Mouse (Mus musculus) embryonic facial prominence, embryonic 11.5 days (tissue): Measurements from ENCODE around the gene Nfil3. TPM values are rescaled to one million over a fixed set of nuclear protein-coding genes. Genes with fewer than 3 reads are reported as not detected.

Experiments used
- ATAC-seq: fragments of 200-750 bp; cut with Nextera tagmentation; replicated peaks from 2 replicates; pipeline ENCODE4 v1.8.0; 2017; ENCODE audit warnings: low read depth; ENCODE audit not compliant: insufficient number of reproducible peaks, low FRiP score, low TSS enrichment
- DNase-seq: peaks from one replicate; pipeline ENCODE4 v3.0.0-alpha.2; 2015; ENCODE audit warnings: low spot score
- H3K27ac ChIP-seq: fragments of 300-500 bp; sonication (generic); replicated peaks from 2 replicates; pipeline ENCODE4 v1.5.1; 2014; ENCODE audit warnings: mild to moderate bottlenecking, low read depth, low read length, control low read depth
- H3K27me3 ChIP-seq: fragments of 300-500 bp; sonication (generic); 2 replicates; pipeline ENCODE4 v1.6.1; 2014; ENCODE audit warnings: mild to moderate bottlenecking, low read length, moderate library complexity, mixed read lengths; ENCODE audit not compliant: control insufficient read depth, insufficient read depth
- H3K36me3 ChIP-seq: fragments of 300-500 bp; sonication (generic); replicated peaks from 2 replicates; pipeline ENCODE4 v1.6.1; 2014; ENCODE audit warnings: low read depth, mild to moderate bottlenecking, low read length, moderate library complexity, mixed read lengths; ENCODE audit not compliant: control insufficient read depth, insufficient read depth
- H3K4me1 ChIP-seq: fragments of 300-500 bp; sonication (generic); 2 replicates; pipeline ENCODE4 v1.6.1; 2014; ENCODE audit warnings: low read length, mixed read lengths; ENCODE audit not compliant: control insufficient read depth, insufficient read depth
- H3K4me2 ChIP-seq: fragments of 300-500 bp; sonication (generic); 2 replicates; pipeline ENCODE4 v1.6.1; 2014; ENCODE audit warnings: low read depth, mild to moderate bottlenecking, control low read depth, low read length, moderate library complexity
- H3K4me3 ChIP-seq: fragments of 300-500 bp; sonication (generic); 2 replicates; pipeline ENCODE4 v1.5.1; 2014; ENCODE audit warnings: low read depth, low read length, control low read depth
- H3K9ac ChIP-seq: fragments of 300-500 bp; sonication (generic); replicated peaks from 2 replicates; pipeline ENCODE4 v1.6.1; 2014; ENCODE audit warnings: mild to moderate bottlenecking, control low read depth, low read length
- H3K9me3 ChIP-seq: fragments of 300-500 bp; sonication (generic); replicated peaks from 2 replicates; pipeline ENCODE4 v1.6.1; 2016; ENCODE audit warnings: mild to moderate bottlenecking, low read length, inconsistent platforms, mixed read lengths; ENCODE audit not compliant: control insufficient read depth
- WGBS: fragments of 180-500 bp; shearing (Covaris S2); extraction: QIAGEN DNeasy Blood & Tissue Kit; methylation state at CpG from one replicate; pipeline ENCODE4 v1.1.7; 2014; 5-methylcytosine and 5-hydroxymethylcytosine counted together
- polyA plus RNA-seq: library from polyadenylated mRNA; unstranded; fragments of >200 nt; fragmentation: Nextera tagmentation; extraction: Ambion mirVana; gene quantifications from 2 replicates; pipeline ENCODE4 v1.2.1, GENCODE M21; 2014

The Nfil3 gene
- polyA plus RNA-seq, 1 experiment from 2014 or later: 23.9 TPM

DNA sequence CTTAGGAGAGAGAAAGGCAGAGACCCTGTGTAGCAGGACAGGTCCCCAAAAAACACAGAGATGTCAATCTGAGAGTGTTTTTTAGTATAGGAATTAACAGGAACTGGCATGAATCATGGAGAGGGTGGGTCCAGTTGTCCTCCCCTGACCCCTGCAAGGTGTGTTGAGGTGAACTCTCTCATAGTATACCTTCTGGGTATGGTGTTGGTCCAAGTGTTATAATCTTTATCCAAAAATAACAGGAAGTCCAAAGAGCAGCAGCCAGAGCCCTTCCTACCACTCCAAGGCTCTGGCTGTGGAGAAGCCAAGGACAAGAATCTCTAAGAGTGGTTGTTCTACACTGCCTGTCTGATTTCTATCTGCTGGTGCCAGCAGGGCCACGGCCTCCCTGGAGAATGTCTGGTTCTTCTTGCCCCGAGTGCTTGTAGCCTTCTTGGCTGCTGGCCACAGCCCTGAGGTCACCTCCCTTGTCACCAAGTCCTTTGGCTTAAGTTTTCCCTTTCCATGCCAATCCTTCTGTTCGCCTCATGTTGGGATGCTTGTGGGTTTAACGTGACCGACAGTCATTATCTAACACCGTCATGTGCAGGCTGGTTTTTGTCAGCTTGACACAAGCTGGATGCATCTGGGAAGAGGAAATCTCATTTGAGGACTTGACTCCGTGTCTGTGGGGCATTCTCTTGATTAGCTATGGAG lies 27.8 kb upstream of the Nfil3 start:
- Histone ChIP-seq H3K36me3 (no peaks in the 10 kb centered on the region), H3K27ac (no peak overlapping the region), H3K9ac (no peak overlapping the region), H3K4me2 (no peak overlapping the region), H3K4me3 (no peak overlapping the region), H3K4me1 (peaks cover 3% of the 10 kb centered on the region; the same call in 1 of the 2 replicates), H3K9me3 (no peaks in the 10 kb centered on the region), H3K27me3 (no peaks in the 10 kb centered on the region)
- no peak for DNase-seq
- ATAC-seq: no peak
- WGBS: 79% methylated on average over 7 of the region's 7 CpGs

DNA sequence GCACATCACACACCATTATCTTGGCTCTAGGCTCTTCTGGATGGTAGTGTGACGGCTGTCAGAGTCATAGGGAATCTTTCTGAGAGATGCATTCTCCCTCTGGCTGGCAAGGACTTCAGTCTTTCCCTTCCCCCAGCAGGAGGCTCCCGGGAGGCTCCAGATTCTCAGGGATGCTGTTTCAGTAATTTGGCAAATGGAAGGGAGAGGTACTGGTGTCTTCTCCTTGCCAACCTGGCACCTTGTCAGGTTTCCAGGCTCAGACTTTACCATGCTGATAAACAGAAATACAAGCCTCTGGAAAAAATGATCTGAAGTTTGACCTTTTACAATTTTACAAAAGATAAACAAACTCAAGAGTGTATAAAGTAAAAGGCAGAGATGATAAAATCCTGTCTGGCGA lies 26.9 kb upstream of the Nfil3 start:
- no peak for ATAC-seq

DNA sequence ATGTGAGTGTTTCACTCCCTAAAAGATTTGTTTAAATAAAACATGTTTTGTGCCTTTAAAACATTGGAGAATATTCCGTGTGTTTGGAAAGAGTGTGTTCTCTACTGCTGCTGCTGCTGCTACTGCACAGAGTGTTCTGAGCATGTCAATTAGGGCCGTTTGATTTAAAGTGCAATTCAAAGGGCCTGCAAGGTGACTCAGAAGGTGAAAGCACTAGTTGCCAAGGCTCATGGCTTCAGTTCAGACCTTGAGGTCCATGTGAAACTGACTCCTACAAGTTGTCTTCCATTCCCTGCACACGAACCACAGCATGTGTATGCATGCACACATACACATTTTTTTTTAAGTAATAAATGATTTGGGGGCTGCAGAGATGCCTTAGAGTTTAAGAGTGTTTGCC lies 22.4 kb upstream of the Nfil3 start:
- Histone ChIP-seq H3K4me1 (no peaks in the 10 kb centered on the region), H3K27me3 (no peaks in the 10 kb centered on the region), H3K9me3 (no peaks in the 10 kb centered on the region), H3K36me3 (no peaks in the 10 kb centered on the region), H3K9ac (no peak overlapping the region), H3K27ac (no peak overlapping the region), H3K4me3 (no peak overlapping the region), H3K4me2 (no peak overlapping the region)
- 64% methylated on average over 3 of the region's 3 CpGs for WGBS
- ATAC-seq (no peak), DNase-seq (no peak)

More for the DNA sequence above, 26.9 kb upstream of the Nfil3 start:
- H3K4me3 ChIP-seq: no peak overlapping the region
- DNase-seq: no peak
- no peaks in the 10 kb centered on the region for H3K9me3 ChIP-seq
- H3K27me3 ChIP-seq: no peaks in the 10 kb centered on the region
- no peak overlapping the region for H3K9ac ChIP-seq
- 64% methylated on average over 3 of the region's 3 CpGs for WGBS
- no peak overlapping the region for H3K27ac ChIP-seq
- no peaks in the 10 kb centered on the region for H3K36me3 ChIP-seq
- H3K4me2 ChIP-seq: no peak overlapping the region
- peaks cover 3% of the 10 kb centered on the region; the same call in 1 of the 2 replicates for H3K4me1 ChIP-seq

DNA sequence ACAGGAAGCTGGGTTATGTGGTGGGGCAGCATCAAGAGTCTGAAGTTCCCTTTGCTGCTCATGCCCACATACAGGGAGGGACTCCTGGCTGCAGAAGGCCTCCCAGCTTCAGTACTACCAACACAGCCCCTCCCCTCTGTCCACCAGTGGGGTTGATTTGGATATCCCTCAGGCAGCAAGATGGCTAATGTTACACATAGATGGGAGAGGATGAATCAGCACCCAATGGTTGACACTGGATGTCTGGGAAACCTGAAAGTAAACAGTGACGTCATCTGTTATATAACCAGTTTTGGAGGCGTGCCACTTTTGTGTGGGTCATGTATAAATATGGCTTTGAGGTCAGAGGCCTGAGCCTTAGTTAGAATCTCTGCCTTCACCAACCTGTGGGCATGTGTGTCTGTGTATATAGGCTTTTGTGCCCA lies 20.6 kb upstream of the Nfil3 start:
- H3K9ac ChIP-seq: no peak overlapping the region
- no peak overlapping the region for H3K4me2 ChIP-seq
- ATAC-seq: no peak
- no peaks in the 10 kb centered on the region for H3K4me1 ChIP-seq
- WGBS: 84% methylated on average over 2 of the region's 2 CpGs
- H3K36me3 ChIP-seq: no peaks in the 10 kb centered on the region
- DNase-seq: no peak
- no peak overlapping the region for H3K27ac ChIP-seq
- H3K4me3 ChIP-seq: no peak overlapping the region
- H3K27me3 ChIP-seq: no peaks in the 10 kb centered on the region
- H3K9me3 ChIP-seq: no peaks in the 10 kb centered on the region

DNA sequence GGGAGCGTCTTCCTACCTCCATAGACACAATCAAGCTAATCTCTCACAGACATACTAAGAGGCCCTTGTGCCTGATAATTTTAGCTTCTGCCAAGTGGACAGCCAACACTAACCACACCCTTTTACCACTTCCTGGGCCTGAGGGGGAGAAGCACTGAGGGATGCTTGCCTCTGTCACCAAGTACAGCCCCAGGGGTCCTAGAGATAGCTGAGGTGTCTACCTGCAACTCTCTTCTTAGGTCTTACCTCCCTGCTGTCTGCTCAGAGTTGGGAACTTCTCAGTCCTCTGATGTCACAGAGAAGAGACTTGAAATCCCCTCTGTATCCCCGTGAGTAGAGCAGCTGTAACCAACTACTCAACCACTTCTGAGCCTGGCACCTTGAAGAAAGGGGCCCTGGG lies 19.6 kb upstream of the Nfil3 start:
- no peak overlapping the region for H3K4me3 ChIP-seq
- H3K27me3 ChIP-seq: no peaks in the 10 kb centered on the region
- 79% methylated on average over 2 of the region's 2 CpGs for WGBS
- H3K36me3 ChIP-seq: no peaks in the 10 kb centered on the region
- H3K4me1 ChIP-seq: no peaks in the 10 kb centered on the region
- H3K9me3 ChIP-seq: no peaks in the 10 kb centered on the region
- no peak overlapping the region for H3K4me2 ChIP-seq
- H3K27ac ChIP-seq: no peak overlapping the region
- no peak overlapping the region for H3K9ac ChIP-seq
- ATAC-seq (no peak), DNase-seq (no peak)

DNA sequence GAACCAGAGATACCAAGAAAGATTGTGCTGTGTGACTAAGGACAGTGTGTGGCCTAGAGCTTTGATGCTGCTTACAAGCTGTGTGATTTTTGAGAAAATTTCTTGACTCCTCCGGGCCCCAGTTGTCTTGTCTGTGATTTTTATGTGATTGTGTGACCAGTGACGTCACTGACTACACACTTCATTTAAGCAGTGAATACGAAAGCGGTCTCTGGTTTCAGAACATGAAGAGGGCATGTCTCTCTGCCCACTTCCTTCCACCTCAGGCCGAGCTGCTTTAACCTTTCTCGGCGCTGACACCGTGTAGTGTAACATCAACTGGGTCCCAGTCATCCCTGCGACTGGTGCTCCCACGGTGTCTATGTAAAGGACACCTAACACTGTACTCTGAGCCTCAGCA lies 17.7 kb upstream of the Nfil3 start:
- no peak overlapping the region for H3K27ac ChIP-seq
- 88% methylated on average over 10 of the region's 10 CpGs for WGBS
- no peak for ATAC-seq

DNA sequence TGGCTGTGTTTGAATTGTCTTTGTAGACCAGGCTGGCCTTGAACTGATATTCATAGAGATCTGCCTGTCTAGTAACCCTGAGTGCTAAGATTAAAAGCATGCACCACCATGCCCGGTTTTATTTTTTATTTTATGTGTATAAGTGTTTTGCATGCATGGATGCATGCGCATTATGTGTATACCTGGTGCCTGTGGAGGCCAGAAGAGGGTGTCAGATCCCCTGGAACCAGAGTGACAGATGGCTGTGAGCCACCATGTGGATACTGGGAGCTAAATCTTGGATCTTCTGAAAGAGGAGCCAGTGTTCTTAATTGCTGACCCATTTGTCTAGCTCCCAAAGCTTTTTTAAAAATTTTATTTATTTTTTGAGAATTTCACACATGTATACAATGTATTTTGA lies 16.9 kb upstream of the Nfil3 start:
- DNase-seq (no peak), ATAC-seq (no peak)
- Histone ChIP-seq H3K9ac (no peak overlapping the region), H3K4me2 (no peak overlapping the region), H3K9me3 (no peaks in the 10 kb centered on the region), H3K4me3 (no peak overlapping the region), H3K27ac (no peak overlapping the region), H3K36me3 (no peaks in the 10 kb centered on the region), H3K27me3 (no peaks in the 10 kb centered on the region), H3K4me1 (no peaks in the 10 kb centered on the region; the same call in 1 of the 2 replicates)
- 80% methylated on average over 2 of the region's 2 CpGs for WGBS

More for the DNA sequence above, 17.7 kb upstream of the Nfil3 start:
- Histone ChIP-seq H3K36me3 (no peaks in the 10 kb centered on the region), H3K9me3 (no peaks in the 10 kb centered on the region), H3K4me3 (no peak overlapping the region), H3K9ac (no peak overlapping the region), H3K27me3 (no peaks in the 10 kb centered on the region), H3K4me2 (no peak overlapping the region), H3K4me1 (no peaks in the 10 kb centered on the region; the same call in 1 of the 2 replicates)
- DNase-seq: no peak

DNA sequence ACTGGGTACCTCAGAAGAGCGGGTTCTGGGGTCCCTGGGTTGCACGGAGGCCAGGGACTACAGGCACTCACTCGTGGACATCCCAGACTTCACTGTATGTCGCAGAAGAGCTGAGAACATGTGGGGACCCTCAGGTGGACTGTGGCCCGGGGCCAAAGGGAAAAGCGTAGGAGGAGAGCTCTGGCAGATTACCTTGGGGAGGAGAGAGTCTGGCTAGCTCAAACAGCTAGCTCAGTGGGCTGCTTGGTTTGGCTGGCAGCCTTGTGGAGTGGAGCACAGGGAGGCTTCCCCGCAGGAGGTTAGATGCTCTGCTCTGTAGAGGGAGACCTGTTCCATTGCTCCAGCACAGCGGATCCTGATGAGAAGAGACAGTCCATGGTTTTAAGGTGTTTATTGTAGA lies 15.3 kb upstream of the Nfil3 start:
- Histone ChIP-seq H3K9ac (no peak overlapping the region; the same call in 1 of the 2 replicates), H3K27me3 (no peaks in the 10 kb centered on the region), H3K4me3 (no peak overlapping the region), H3K4me2 (no peak overlapping the region), H3K4me1 (no peaks in the 10 kb centered on the region; the same call in 1 of the 2 replicates), H3K27ac (no peak overlapping the region), H3K36me3 (no peaks in the 10 kb centered on the region), H3K9me3 (no peaks in the 10 kb centered on the region)
- ATAC-seq (no peak), DNase-seq (no peak)
- WGBS: 76% methylated on average over 8 of the region's 8 CpGs
